Mouse (Mus musculus) liver, postnatal 0 days (tissue): ENCODE measurements around the gene Dio1. TPM values are rescaled to one million over a fixed set of nuclear protein-coding genes. Genes with fewer than 3 reads are reported as not detected.

Experiments
- ATAC-seq: fragments of 200-750 bp; cut with Nextera tagmentation; 2 replicates; pipeline ENCODE4 v1.8.0; 2017; ENCODE audit warnings: mild to moderate bottlenecking, moderate library complexity
- DNase-seq: peaks from one replicate; pipeline ENCODE4 v3.0.0-alpha.2; 2016
- H3K27ac ChIP-seq: fragments of 300-500 bp; sonication (generic); 2 replicates; pipeline ENCODE4 v1.5.1; 2014; ENCODE audit warnings: antibody characterized with exemption, moderate library complexity, mild to moderate bottlenecking, low read depth
- H3K27me3 ChIP-seq: fragments of 300-500 bp; sonication (generic); 2 replicates; pipeline ENCODE4 v1.6.1; 2014; ENCODE audit warnings: low read length, control low read depth, mixed read lengths; ENCODE audit not compliant: insufficient read depth
- H3K36me3 ChIP-seq: fragments of 300-500 bp; sonication (generic); replicated peaks from 2 replicates; pipeline ENCODE4 v1.6.1; 2014; ENCODE audit warnings: mild to moderate bottlenecking, control low read depth, low read length, moderate library complexity, mixed read lengths; ENCODE audit not compliant: insufficient read depth
- H3K4me1 ChIP-seq: fragments of 300-500 bp; sonication (generic); 2 replicates; pipeline ENCODE4 v1.6.1; 2014; ENCODE audit warnings: antibody characterized with exemption, mild to moderate bottlenecking, control low read depth; ENCODE audit not compliant: insufficient read depth
- H3K4me2 ChIP-seq: fragments of 300-500 bp; sonication (generic); 2 replicates; pipeline ENCODE4 v1.6.1; 2014; ENCODE audit warnings: low read depth, mild to moderate bottlenecking, low read length, moderate library complexity, mixed read lengths
- H3K4me3 ChIP-seq: fragments of 300-500 bp; sonication (generic); 2 replicates; pipeline ENCODE4 v1.5.1; 2014; ENCODE audit warnings: low read depth, low read length
- H3K9ac ChIP-seq: fragments of 300-500 bp; sonication (generic); replicated peaks from 2 replicates; pipeline ENCODE4 v1.6.1; 2014; ENCODE audit warnings: mild to moderate bottlenecking, moderate library complexity
- H3K9me3 ChIP-seq: fragments of 300-500 bp; sonication (generic); 2 replicates; pipeline ENCODE4 v1.6.1; 2016; ENCODE audit warnings: mild to moderate bottlenecking, control low read depth, low read length, mixed read lengths
- CTCF ChIP-seq: sonication (generic); IDR thresholded peaks from 2 replicates; pipeline ENCODE4 v1.5.1; 2016; ENCODE audit warnings: antibody characterized with exemption, low read depth
- EP300 ChIP-seq: IDR thresholded peaks from 2 replicates; pipeline ENCODE4 v1.6.1; 2016; ENCODE audit warnings: antibody characterized with exemption, low read depth, mild to moderate bottlenecking
- WGBS: fragments of 180-500 bp; shearing (Covaris S2); extraction: QIAGEN DNeasy Blood & Tissue Kit; methylation state at CpG from one replicate; pipeline ENCODE4 v1.1.7; 2014; ENCODE audit not compliant: insufficient replicate concordance; 5-methylcytosine and 5-hydroxymethylcytosine counted together
- polyA plus RNA-seq: library from polyadenylated mRNA; unstranded; fragments of >200 nt; fragmentation: Nextera tagmentation; extraction: Ambion mirVana; gene quantifications from 2 replicates; pipeline ENCODE4 v1.2.1, GENCODE M21; 2015

Dio1 gene
- polyA plus RNA-seq = 6.0 and 10.3 TPM in 2 replicates

DNA sequence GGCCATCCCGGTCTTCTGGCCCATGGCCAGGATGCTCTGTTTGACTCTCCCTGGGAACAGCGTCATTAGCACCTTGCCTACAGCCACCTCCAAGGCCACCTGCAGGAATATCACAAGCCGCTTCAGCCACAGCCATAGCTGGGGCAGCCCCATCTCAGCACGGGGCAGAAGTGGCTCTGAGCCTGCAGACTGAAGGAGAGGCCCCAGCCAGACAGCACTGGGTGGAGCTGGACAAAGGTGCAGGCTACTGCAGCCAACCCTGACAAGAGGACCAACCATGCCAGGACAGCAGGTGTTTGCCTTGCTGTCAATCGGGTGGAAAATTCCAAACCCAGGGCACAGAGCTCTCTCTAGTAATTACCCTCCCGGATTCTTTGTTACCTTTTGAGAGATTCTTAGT lies at the start of gene Dio1:
Dio1 (minus strand) TSS at position 204 of the 400 bp plus-strand sequence.
- no peak within 1 kb of the TSS for H3K27ac ChIP-seq
- ATAC-seq = no peak

DNA sequence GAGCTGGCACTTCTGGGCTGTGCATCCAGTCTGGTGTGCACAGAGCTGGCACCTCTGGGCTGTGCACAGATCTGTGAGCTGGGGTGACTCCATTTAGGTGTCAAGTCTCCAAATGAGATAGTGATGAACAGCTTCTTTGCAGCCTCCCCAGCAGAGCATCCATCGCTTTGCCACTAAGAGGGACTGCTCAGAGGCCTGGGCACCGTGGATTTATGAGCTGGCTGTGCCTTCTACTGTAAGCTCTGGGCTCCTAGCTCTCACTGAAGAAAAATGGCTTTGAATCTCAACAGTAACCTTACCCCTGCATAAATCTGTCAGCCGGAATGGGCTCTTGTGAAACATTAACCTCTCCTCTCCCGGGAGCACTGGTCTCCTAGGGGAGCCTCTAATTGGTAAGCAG lies 47.6 kb upstream of the Dio1 start:
- H3K4me2 ChIP-seq = no peak overlapping the region
- DNase-seq (no peak), ATAC-seq (no peak)

More for the DNA sequence above, at the start of gene Dio1:
- no peak for TF ChIP-seq CTCF
- TF ChIP-seq EP300 = no peak
- H3K9ac ChIP-seq = no peak within 1 kb of the TSS
- no peak within 1 kb of the TSS for H3K4me2 ChIP-seq
- no peaks in the 10 kb centered on the region for H3K9me3 ChIP-seq
- DNase-seq = peak; percentile 28
- H3K4me3 ChIP-seq = no peak within 1 kb of the TSS
- 37% methylated on average over 6 of the region's 6 CpGs for WGBS
- no peaks in the 10 kb centered on the region for H3K36me3 ChIP-seq
- peaks cover 5% of the 10 kb centered on the region for H3K4me1 ChIP-seq
- H3K27me3 ChIP-seq = no peaks in the 10 kb centered on the region

DNA sequence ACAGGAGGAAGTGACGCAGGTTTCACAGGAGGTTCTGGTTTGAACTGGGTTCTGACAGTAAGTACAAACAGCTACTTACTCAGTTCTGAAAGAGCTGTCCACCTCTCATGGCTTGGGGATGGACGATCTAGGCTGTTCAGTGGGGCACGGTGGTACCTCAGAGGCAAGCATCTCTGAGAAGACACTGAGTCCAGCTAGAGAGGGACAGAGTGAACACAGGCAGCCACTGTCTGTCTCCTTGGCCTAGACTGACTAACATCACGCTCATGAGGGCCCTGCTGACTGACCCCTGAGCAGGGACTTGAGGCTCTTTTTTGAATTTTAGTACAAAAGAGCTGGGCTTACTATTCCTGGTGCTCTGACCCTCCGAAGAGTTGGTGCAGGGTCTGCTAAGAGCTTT lies 47.2 kb upstream of the Dio1 start:
- TF ChIP-seq CTCF (no peak), EP300 (no peak)

More for the DNA sequence above, 47.6 kb upstream of the Dio1 start:
- Histone ChIP-seq H3K4me3 (no peak overlapping the region), H3K36me3 (peaks cover 20% of the 10 kb centered on the region; the same call in 1 of the 2 replicates), H3K27me3 (no peaks in the 10 kb centered on the region), H3K27ac (no peak overlapping the region), H3K9ac (no peak overlapping the region), H3K9me3 (no peaks in the 10 kb centered on the region), H3K4me1 (no peaks in the 10 kb centered on the region)
- 53% methylated on average over 4 of the region's 4 CpGs for WGBS
- TF ChIP-seq EP300 = no peak
- TF ChIP-seq CTCF = no peak

DNA sequence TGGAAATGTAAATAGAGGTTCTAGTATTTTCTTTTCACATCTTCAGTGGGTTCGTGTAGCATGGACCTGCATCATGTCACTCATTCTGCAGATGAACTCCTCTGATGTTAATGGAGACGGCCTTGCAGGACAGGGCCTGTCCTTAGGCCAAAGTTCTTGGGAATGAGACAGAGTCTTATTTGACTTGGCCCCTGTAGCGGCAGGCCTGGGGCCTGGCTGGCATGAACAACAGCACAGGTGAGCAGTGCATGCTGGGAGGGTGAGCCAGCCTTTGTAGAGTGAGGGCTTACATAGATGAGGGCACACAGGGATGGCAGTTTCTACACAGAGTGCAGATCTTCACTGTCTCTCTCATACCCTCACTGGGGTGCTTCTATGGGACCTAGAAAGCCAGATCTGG lies 46.6 kb upstream of the Dio1 start:
- TF ChIP-seq CTCF = no peak
- no peak for TF ChIP-seq EP300
- DNase-seq = no peak
- Histone ChIP-seq H3K4me3 (no peak overlapping the region), H3K4me2 (no peak overlapping the region), H3K36me3 (peaks cover 17% of the 10 kb centered on the region; the same call in 1 of the 2 replicates), H3K27ac (no peak overlapping the region), H3K9me3 (no peaks in the 10 kb centered on the region), H3K4me1 (no peaks in the 10 kb centered on the region), H3K9ac (no peak overlapping the region), H3K27me3 (no peaks in the 10 kb centered on the region)
- peak; percentile 71 for ATAC-seq
- WGBS = 76% methylated on average over 3 of the region's 3 CpGs

More for the DNA sequence above, 47.2 kb upstream of the Dio1 start:
- no peaks in the 10 kb centered on the region for H3K4me1 ChIP-seq
- 76% methylated on average over 5 of the region's 5 CpGs for WGBS
- no peaks in the 10 kb centered on the region for H3K9me3 ChIP-seq
- H3K27ac ChIP-seq = no peak overlapping the region
- H3K36me3 ChIP-seq = peaks cover 17% of the 10 kb centered on the region; the same call in 1 of the 2 replicates
- no peak overlapping the region for H3K4me2 ChIP-seq
- no peak for DNase-seq
- no peaks in the 10 kb centered on the region for H3K27me3 ChIP-seq
- no peak overlapping the region for H3K4me3 ChIP-seq
- no peak for ATAC-seq
- H3K9ac ChIP-seq = no peak overlapping the region

DNA sequence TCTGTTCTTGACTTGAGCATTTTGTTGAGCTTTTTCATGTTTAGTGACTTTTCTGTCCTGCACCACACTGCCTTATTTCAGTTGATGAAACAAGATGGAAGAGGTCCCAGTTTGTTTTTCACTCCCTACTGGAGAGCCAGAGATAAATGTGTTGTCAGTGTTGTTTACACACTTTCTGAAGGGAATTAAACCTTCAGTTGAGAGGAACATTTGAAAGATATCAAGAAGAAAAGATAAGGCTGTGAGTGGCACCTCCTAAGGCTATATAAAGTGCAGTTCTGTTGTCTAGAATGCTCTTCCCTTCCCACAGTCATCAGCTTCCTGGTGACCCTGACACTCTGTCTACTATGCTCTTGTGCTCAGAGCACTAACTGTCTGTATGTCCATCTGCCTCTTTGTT lies 44.4 kb upstream of the Dio1 start:
- H3K4me1 ChIP-seq = no peaks in the 10 kb centered on the region
- peaks cover 13% of the 10 kb centered on the region; the same call in 1 of the 2 replicates for H3K36me3 ChIP-seq
- DNase-seq (no peak), ATAC-seq (no peak)
- H3K4me3 ChIP-seq = no peak overlapping the region
- H3K4me2 ChIP-seq = no peak overlapping the region
- no peak overlapping the region for H3K27ac ChIP-seq
- no peak overlapping the region for H3K9ac ChIP-seq
- H3K9me3 ChIP-seq = no peaks in the 10 kb centered on the region
- H3K27me3 ChIP-seq = no peaks in the 10 kb centered on the region
- no peak for TF ChIP-seq CTCF
- no peak for TF ChIP-seq EP300

DNA sequence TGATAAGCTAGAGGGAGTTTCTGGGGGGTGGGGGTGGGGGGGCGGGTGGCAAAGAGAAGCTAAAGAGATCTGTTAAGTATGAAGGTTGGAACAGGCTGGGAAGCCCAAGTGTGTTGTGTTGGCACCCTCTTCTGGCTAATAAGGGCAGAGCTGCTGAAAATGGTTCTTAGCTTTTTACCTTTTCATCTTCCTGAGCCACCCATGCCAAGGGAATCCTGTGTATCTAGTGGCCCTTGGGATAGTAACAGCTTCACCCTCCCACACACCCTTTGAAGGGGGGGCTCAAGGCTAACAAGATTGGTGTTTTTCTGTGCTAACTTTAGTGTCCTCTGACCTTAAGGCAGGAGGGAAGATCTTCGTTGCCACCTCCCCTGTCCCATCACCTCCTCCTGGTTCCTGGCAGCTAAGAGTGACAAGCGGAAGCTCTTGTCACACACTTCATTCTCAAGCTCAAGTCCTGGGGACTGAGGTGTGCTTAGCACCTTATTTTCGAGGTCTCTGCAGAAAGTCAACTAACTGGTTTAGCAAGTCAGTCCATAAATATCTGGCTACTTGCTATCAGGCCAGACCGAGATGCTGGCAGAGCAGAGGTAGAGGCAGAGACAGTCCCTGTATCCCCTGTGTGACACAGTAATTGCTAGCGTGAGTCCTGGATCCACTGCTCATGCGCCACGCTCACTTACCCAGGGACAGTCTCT lies 42.5 kb upstream of the Dio1 start:
- TF ChIP-seq EP300 = no peak
- TF ChIP-seq CTCF = peak; percentile 73

More for the DNA sequence above, 42.5 kb upstream of the Dio1 start:
- peaks cover 18% of the 10 kb centered on the region; the same call in 1 of the 2 replicates for H3K36me3 ChIP-seq
- no peaks in the 10 kb centered on the region for H3K4me1 ChIP-seq
- H3K4me2 ChIP-seq = no peak overlapping the region
- no peak overlapping the region for H3K4me3 ChIP-seq
- H3K27me3 ChIP-seq = no peaks in the 10 kb centered on the region
- ATAC-seq (peak; percentile 30; the same call in 1 of the 2 replicates), DNase-seq (peak; percentile 23)
- H3K9me3 ChIP-seq = no peaks in the 10 kb centered on the region
- 73% methylated on average over 8 of the region's 8 CpGs for WGBS
- no peak overlapping the region for H3K9ac ChIP-seq
- H3K27ac ChIP-seq = no peak overlapping the region
